Mouse (Mus musculus): ENCODE measurements around the gene Atp1a1. TPM values are rescaled to one million over a fixed set of nuclear protein-coding genes. Genes with fewer than 3 reads are reported as not detected.

Gene Atp1a1
- polyA plus RNA-seq, 1 experiment from 2014 or later, result 58.4 TPM

GRCm38 (mm10) chr3:101598231-101598905 lies 6.1 kb downstream of the Atp1a1 start:
- no peaks in the 10 kb centered on the region for H3K9me3 ChIP-seq (replicated peaks; ENCODE audit: control insufficient read depth, low read length, poor library complexity, severe bottlenecking)
- WGBS, result 76% methylated on average over 4 of the region's 4 CpGs
- no peaks in the 10 kb centered on the region for H3K27me3 ChIP-seq (ENCODE audit: control insufficient read depth, insufficient read depth, low read depth, low read length)
- no peak overlapping the region for H3K4me3 ChIP-seq (ENCODE audit: low read depth, low read length)
- no peak for ATAC-seq
- H3K27ac ChIP-seq (ENCODE audit: low read length), result no peak overlapping the region
- H3K9ac ChIP-seq (ENCODE audit: low read depth, low read length), result no peak overlapping the region
- H3K4me1 ChIP-seq (ENCODE audit: control insufficient read depth, insufficient read depth, low read length), result peaks cover 57% of the 10 kb centered on the region
- H3K36me3 ChIP-seq (ENCODE audit: control insufficient read depth, insufficient read depth, low read length), result peaks cover 3% of the 10 kb centered on the region; the same call in 1 of the 2 replicates
- no peak overlapping the region for H3K4me2 ChIP-seq (ENCODE audit: low read length)

DNA sequence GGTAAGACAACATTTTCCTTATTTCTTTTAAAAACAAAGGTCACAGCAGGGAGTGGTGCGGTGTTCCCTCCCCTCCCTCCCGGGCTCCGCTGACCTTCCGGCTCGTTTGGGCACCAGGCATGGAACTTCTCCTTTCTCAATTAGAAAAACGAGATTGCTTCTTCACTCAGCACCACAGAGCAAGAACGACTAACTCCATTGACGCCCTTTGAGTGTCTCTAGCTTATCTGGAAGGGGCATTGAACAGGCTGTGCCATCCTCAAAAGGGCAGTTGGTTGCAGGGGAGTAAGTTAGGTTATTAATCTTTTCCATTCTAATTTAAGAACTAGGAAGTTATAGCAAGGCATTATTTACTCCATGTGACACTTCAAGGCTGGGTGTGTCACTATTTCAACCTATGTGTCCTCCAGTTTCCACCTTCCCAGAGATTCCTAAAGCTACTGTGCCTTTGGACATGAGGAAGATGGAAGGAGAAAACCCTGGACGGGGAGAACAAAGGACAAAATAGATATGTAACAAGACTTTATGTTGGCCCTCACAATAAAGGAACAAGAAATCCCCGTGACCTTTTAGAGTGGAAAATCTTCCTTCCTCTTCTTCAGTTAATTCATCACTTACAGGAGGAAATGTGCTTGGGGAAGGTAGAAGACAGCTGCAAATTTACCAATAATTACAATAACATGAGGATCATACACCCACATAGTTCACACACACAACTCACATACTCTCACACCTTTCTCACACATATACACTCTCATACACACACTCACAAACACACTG lies 7.0 kb downstream of the Atp1a1 start:
- H3K27me3 ChIP-seq (ENCODE audit: control insufficient read depth, insufficient read depth, low read depth, low read length), result no peaks in the 10 kb centered on the region
- peaks cover 3% of the 10 kb centered on the region; the same call in 1 of the 2 replicates for H3K36me3 ChIP-seq (ENCODE audit: control insufficient read depth, insufficient read depth, low read length)
- ATAC-seq, result no peak
- no peak overlapping the region for H3K4me2 ChIP-seq (ENCODE audit: low read length)
- peaks cover 51% of the 10 kb centered on the region for H3K4me1 ChIP-seq (ENCODE audit: control insufficient read depth, insufficient read depth, low read length)
- H3K4me3 ChIP-seq (ENCODE audit: low read depth, low read length), result no peak overlapping the region
- no peak overlapping the region for H3K9ac ChIP-seq (ENCODE audit: low read depth, low read length)
- no peaks in the 10 kb centered on the region for H3K9me3 ChIP-seq (replicated peaks; ENCODE audit: control insufficient read depth, low read length, poor library complexity, severe bottlenecking)
- WGBS, result 45% methylated on average over 10 of the region's 10 CpGs
- no peak overlapping the region for H3K27ac ChIP-seq (ENCODE audit: low read length)

DNA sequence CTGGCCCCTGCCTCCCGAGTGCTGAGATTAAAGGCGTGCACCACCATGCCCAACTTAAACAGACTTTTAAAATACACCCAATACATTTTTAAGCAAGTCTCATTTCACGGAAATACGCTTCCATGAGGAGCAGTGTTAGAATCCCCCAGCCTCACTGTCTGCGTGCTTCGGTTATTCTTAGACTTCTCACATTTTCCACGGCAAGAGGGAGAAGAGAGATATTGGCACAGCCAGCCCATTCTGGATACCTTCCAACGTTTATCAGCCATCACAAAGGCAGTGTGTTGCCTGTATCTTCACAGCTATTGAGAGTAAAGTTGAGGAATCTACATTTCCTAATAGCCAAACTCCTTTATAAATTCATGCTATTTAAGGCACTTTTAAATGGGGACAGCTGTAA lies 7.8 kb downstream of the Atp1a1 start:
- Histone ChIP-seq H3K27ac (ENCODE audit: low read length) (no peak overlapping the region), H3K4me1 (ENCODE audit: control insufficient read depth, insufficient read depth, low read length) (peaks cover 42% of the 10 kb centered on the region)

GRCm38 (mm10) chr3:101595866-101596630 lies 8.4 kb downstream of the Atp1a1 start:
- H3K9me3 ChIP-seq (replicated peaks; ENCODE audit: control insufficient read depth, low read length, poor library complexity, severe bottlenecking), result no peaks in the 10 kb centered on the region
- no peak for ATAC-seq
- no peak overlapping the region for H3K4me2 ChIP-seq (ENCODE audit: low read length)
- H3K9ac ChIP-seq (ENCODE audit: low read depth, low read length), result no peak overlapping the region
- H3K36me3 ChIP-seq (ENCODE audit: control insufficient read depth, insufficient read depth, low read length), result peaks cover 8% of the 10 kb centered on the region
- H3K27ac ChIP-seq (ENCODE audit: low read length), result no peak overlapping the region
- no peak overlapping the region for H3K4me3 ChIP-seq (ENCODE audit: low read depth, low read length)
- 76% methylated on average over 14 of the region's 14 CpGs for whole genome bisulfite sequencing
- no peaks in the 10 kb centered on the region for H3K27me3 ChIP-seq (ENCODE audit: control insufficient read depth, insufficient read depth, low read depth, low read length)
- H3K4me1 ChIP-seq (ENCODE audit: control insufficient read depth, insufficient read depth, low read length), result peaks cover 36% of the 10 kb centered on the region

More for the DNA sequence above, 7.8 kb downstream of the Atp1a1 start:
- H3K4me2 ChIP-seq (ENCODE audit: low read length), result no peak overlapping the region
- WGBS, result 47% methylated on average over 8 of the region's 8 CpGs
- no peaks in the 10 kb centered on the region for H3K9me3 ChIP-seq (replicated peaks; ENCODE audit: control insufficient read depth, low read length, poor library complexity, severe bottlenecking)
- H3K9ac ChIP-seq (ENCODE audit: low read depth, low read length), result no peak overlapping the region
- H3K36me3 ChIP-seq (ENCODE audit: control insufficient read depth, insufficient read depth, low read length), result peaks cover 6% of the 10 kb centered on the region
- no peak overlapping the region for H3K4me3 ChIP-seq (ENCODE audit: low read depth, low read length)
- H3K27me3 ChIP-seq (ENCODE audit: control insufficient read depth, insufficient read depth, low read depth, low read length), result no peaks in the 10 kb centered on the region
- ATAC-seq, result no peak

GRCm38 (mm10) chr3:101594982-101595381 lies 9.5 kb downstream of the Atp1a1 start:
- ATAC-seq, result no peak
- H3K27me3 ChIP-seq (ENCODE audit: control insufficient read depth, insufficient read depth, low read depth, low read length), result no peaks in the 10 kb centered on the region
- peaks cover 18% of the 10 kb centered on the region for H3K36me3 ChIP-seq (ENCODE audit: control insufficient read depth, insufficient read depth, low read length)
- H3K27ac ChIP-seq (ENCODE audit: low read length), result no peak overlapping the region
- 81% methylated on average over 5 of the region's 5 CpGs for WGBS
- H3K9me3 ChIP-seq (replicated peaks; ENCODE audit: control insufficient read depth, low read length, poor library complexity, severe bottlenecking), result no peaks in the 10 kb centered on the region
- no peak overlapping the region for H3K4me2 ChIP-seq (ENCODE audit: low read length)
- H3K9ac ChIP-seq (ENCODE audit: low read depth, low read length), result no peak overlapping the region
- H3K4me3 ChIP-seq (ENCODE audit: low read depth, low read length), result no peak overlapping the region
- H3K4me1 ChIP-seq (ENCODE audit: control insufficient read depth, insufficient read depth, low read length), result peaks cover 26% of the 10 kb centered on the region

GRCm38 (mm10) chr3:101593266-101593651 lies 11.2 kb downstream of the Atp1a1 start:
- ATAC-seq, result peak; percentile 33; the same call in 1 of the 2 replicates
- Histone ChIP-seq H3K4me3 (ENCODE audit: low read depth, low read length) (no peak overlapping the region), H3K9ac (ENCODE audit: low read depth, low read length) (no peak overlapping the region), H3K9me3 (replicated peaks; ENCODE audit: control insufficient read depth, low read length, poor library complexity, severe bottlenecking) (no peaks in the 10 kb centered on the region), H3K27ac (ENCODE audit: low read length) (no peak overlapping the region), H3K4me1 (ENCODE audit: control insufficient read depth, insufficient read depth, low read length) (peaks cover 12% of the 10 kb centered on the region), H3K27me3 (ENCODE audit: control insufficient read depth, insufficient read depth, low read depth, low read length) (no peaks in the 10 kb centered on the region), H3K4me2 (ENCODE audit: low read length) (no peak overlapping the region), H3K36me3 (ENCODE audit: control insufficient read depth, insufficient read depth, low read length) (peaks cover 31% of the 10 kb centered on the region)
- 45% methylated on average over 7 of the region's 7 CpGs for WGBS

DNA sequence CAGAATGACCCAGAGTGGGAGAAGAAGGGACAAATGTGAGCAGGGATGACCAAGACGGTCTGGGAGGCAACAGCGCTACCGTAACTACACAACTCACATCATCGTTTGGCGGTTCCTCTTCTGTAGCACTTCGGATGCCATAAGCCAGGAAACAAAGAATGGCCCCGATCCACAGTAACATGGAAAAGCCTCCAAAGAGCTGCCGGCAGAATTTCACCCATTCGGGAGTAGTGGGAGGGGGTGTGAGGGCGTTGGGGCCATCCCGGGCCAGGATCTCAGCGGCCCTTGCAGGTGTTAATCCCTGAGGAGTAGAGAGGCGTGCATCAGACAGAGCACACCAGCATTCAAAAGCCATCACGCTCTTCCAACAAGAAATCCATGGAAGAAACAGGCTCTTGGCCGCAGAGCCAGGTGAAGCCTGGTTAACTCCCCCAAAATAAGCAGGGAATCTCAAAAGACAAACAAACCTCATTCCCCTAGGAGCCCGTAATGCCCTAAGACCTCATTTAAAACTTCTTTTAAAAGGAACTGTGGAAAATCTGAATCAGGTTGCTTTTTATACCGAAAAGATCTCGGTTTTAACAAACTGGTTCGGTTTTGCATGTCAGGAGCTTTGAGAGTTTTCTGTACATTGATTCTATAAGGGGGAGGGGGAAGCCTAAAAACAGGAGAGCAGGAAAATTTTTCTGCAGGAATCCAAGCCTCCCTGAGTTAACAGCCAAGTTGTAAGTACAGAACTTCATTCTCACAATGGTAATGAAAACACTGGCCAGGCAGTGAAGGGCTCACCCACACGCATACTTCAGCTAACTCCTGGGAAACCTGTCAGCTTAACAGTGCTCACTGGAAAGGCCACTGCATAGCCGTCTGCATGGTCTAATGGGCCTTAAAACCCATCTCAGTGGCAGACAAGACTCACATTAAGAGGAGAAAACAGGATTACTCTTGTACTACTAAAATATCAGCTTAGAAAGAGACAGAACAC lies 11.9 kb downstream of the Atp1a1 start:
- peak; percentile 47; the same call in 1 of the 2 replicates for ATAC-seq
- WGBS, result 59% methylated on average over 21 of the region's 21 CpGs
- Histone ChIP-seq H3K4me3 (ENCODE audit: low read depth, low read length) (no peak overlapping the region), H3K27me3 (ENCODE audit: control insufficient read depth, insufficient read depth, low read depth, low read length) (no peaks in the 10 kb centered on the region), H3K9ac (ENCODE audit: low read depth, low read length) (no peak overlapping the region), H3K4me1 (ENCODE audit: control insufficient read depth, insufficient read depth, low read length) (peaks cover 9% of the 10 kb centered on the region), H3K4me2 (ENCODE audit: low read length) (no peak overlapping the region), H3K9me3 (replicated peaks; ENCODE audit: control insufficient read depth, low read length, poor library complexity, severe bottlenecking) (no peaks in the 10 kb centered on the region), H3K36me3 (ENCODE audit: control insufficient read depth, insufficient read depth, low read length) (peaks cover 33% of the 10 kb centered on the region), H3K27ac (ENCODE audit: low read length) (no peak overlapping the region)

DNA sequence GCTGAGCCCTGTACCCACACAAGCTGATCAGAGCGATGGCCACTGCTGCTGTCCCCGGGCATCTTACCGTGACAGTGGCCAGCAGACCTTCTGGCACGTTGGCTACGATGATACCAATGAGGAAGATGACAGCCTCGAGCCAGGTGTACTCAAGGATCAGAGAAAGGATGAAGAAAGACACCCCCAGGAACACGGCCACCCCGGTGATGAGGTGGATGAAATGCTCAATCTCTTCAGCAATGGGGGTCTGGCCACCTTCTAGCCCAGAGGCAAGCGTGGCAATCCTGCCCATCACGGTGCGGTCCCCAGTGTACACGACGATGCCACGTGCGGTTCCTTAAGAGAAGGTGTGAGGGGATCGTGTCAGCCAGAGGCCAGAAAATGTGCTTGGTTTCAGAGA lies 14.1 kb downstream of the Atp1a1 start:
- 0 out of 2 replicates have a peak, but pooled peaks cover 2% of the 10 kb centered on the region for H3K4me1 ChIP-seq (ENCODE audit: control insufficient read depth, insufficient read depth, low read length)
- WGBS, result 96% methylated on average over 16 of the region's 16 CpGs

More for the DNA sequence above, 14.1 kb downstream of the Atp1a1 start:
- H3K9me3 ChIP-seq (replicated peaks; ENCODE audit: control insufficient read depth, low read length, poor library complexity, severe bottlenecking), result no peaks in the 10 kb centered on the region
- H3K4me2 ChIP-seq (ENCODE audit: low read length), result no peak overlapping the region
- no peak overlapping the region for H3K4me3 ChIP-seq (ENCODE audit: low read depth, low read length)
- peaks cover 53% of the 10 kb centered on the region for H3K36me3 ChIP-seq (ENCODE audit: control insufficient read depth, insufficient read depth, low read length)
- no peak for ATAC-seq
- no peak overlapping the region for H3K9ac ChIP-seq (ENCODE audit: low read depth, low read length)
- no peak overlapping the region for H3K27ac ChIP-seq (ENCODE audit: low read length)
- H3K27me3 ChIP-seq (ENCODE audit: control insufficient read depth, insufficient read depth, low read depth, low read length), result no peaks in the 10 kb centered on the region
